Comparison of ENCODE assay signal across 8 mouse cellular contexts in genomic region chr10:20954221-20954620, GRCm38 (mm10). TPM values are rescaled to one million over a fixed set of nuclear protein-coding genes. Genes with fewer than 3 reads are reported as not detected.
A peak's percentile ranks its signal among the peaks of the same experiment; 100 is the strongest.
DNase-seq lines count a peak whose midpoint lies in the region; ATAC-seq and TF ChIP-seq lines count a peak whose summit lies in the region.

No protein-coding gene starts in this region.

- no peaks in the 10 kb centered on the region for H3K27me3 ChIP-seq in megakaryocyte, embryonic 14.5 days (replicated peaks)
- no peaks in the 10 kb centered on the region for H3K27me3 ChIP-seq in kidney, adult 2 months (replicated peaks; ENCODE audit: control insufficient read depth, insufficient read depth, low read length)
- no peaks in the 10 kb centered on the region for H3K27me3 ChIP-seq in limb, embryonic 14.5 days (ENCODE audit: control insufficient read depth, insufficient read depth, low read length)
- no peaks in the 10 kb centered on the region for H3K27me3 ChIP-seq in myocyte (ENCODE audit: control insufficient read depth, insufficient read depth, insufficient read length)
- H3K27me3 ChIP-seq in stomach, embryonic 15.5 days (replicated peaks): no peaks in the 10 kb centered on the region

- H3K27ac ChIP-seq in kidney, adult 2 months (ENCODE audit: insufficient read depth, low read depth, low read length): no peak overlapping the region
- H3K27ac ChIP-seq in limb, embryonic 14.5 days (replicated peaks; ENCODE audit: low read depth, low read length): no peak overlapping the region
- H3K27ac ChIP-seq in stomach, embryonic 15.5 days: no peak overlapping the region

- no peak overlapping the region for H3ac ChIP-seq in myocyte (ENCODE audit: control insufficient read depth, insufficient read length)

- no peak overlapping the region for H3K9ac ChIP-seq in limb, embryonic 14.5 days (ENCODE audit: low read depth, low read length, severe bottlenecking)
- H3K9ac ChIP-seq in stomach, embryonic 15.5 days: no peak overlapping the region

- no peak for ATAC-seq in megakaryocyte, adult 5-6 weeks (ENCODE audit: poor library complexity, severe bottlenecking)
- ATAC-seq in limb, embryonic 14.5 days (ENCODE audit: low FRiP score, low read depth): no peak
- ATAC-seq in stomach, embryonic 15.5 days (ENCODE audit: insufficient read depth, low FRiP score, low read depth): no peak

- no peak for TF ChIP-seq CTCF in kidney, adult 2 months (conservative IDR thresholded peaks at IDR 0.05; ENCODE audit: insufficient read depth, insufficient read length, low read depth, low read length)

- TF ChIP-seq POLR2A in kidney, adult 2 months (IDR thresholded peaks at IDR 0.05; ENCODE audit: low read depth, low read length): no peak
- TF ChIP-seq POLR2A in limb, embryonic 14.5 days (IDR thresholded peaks at IDR 0.05; ENCODE audit: borderline replicate concordance, extremely low read depth, insufficient read depth, insufficient read length): no peak
- TF ChIP-seq POLR2A in myocyte (IDR thresholded peaks at IDR 0.05; ENCODE audit: insufficient read length, low read depth): no peak

- H3K9me3 ChIP-seq in megakaryocyte, embryonic 14.5 days: no peaks in the 10 kb centered on the region
- no peaks in the 10 kb centered on the region for H3K9me3 ChIP-seq in limb, embryonic 14.5 days (ENCODE audit: control insufficient read depth, low read length)
- H3K9me3 ChIP-seq in stomach, embryonic 15.5 days: no peaks in the 10 kb centered on the region

- peaks cover 25% of the 10 kb centered on the region for H3K4me1 ChIP-seq in megakaryocyte, embryonic 14.5 days
- no peaks in the 10 kb centered on the region for H3K4me1 ChIP-seq in kidney, adult 2 months (ENCODE audit: control insufficient read depth, insufficient read depth, low read length)
- H3K4me1 ChIP-seq in limb, embryonic 14.5 days (ENCODE audit: control insufficient read depth, insufficient read depth, low read length): no peaks in the 10 kb centered on the region
- H3K4me1 ChIP-seq in stomach, embryonic 15.5 days: no peaks in the 10 kb centered on the region

- WGBS in kidney, adult 2 months: 47% methylated on average over 26 of the region's 26 CpGs
- WGBS in limb, embryonic 14.5 days: 43% methylated on average over 26 of the region's 26 CpGs
- 32% methylated on average over 26 of the region's 26 CpGs for WGBS in stomach, embryonic 15.5 days

- peak; percentile 72 to 84 for DNase-seq in cerebellum, postnatal 36 days
- peak; percentile 20 to 39 for DNase-seq in heart, adult 18-20 months
- peak; percentile 52 for DNase-seq in kidney, adult 2 months
- DNase-seq in limb, embryonic 14.5 days (ENCODE audit: low spot score): peak; percentile 83

- peak overlapping the region; percentile 88 for H3K4me3 ChIP-seq in megakaryocyte, embryonic 14.5 days (replicated peaks)
- H3K4me3 ChIP-seq in kidney, adult 2 months (ENCODE audit: insufficient read depth, low read depth, low read length): no peak overlapping the region
- peak overlapping the region; percentile 25 for H3K4me3 ChIP-seq in limb, embryonic 14.5 days (replicated peaks; ENCODE audit: low read length)
- no peak overlapping the region for H3K4me3 ChIP-seq in myocyte
- H3K4me3 ChIP-seq in stomach, embryonic 15.5 days (replicated peaks): peak overlapping the region; percentile 30

- H3K4me2 ChIP-seq in limb, embryonic 14.5 days (replicated peaks; ENCODE audit: low read depth, low read length, severe bottlenecking): peak overlapping the region; percentile 62
- H3K4me2 ChIP-seq in myocyte (ENCODE audit: low read depth): peak overlapping the region; percentile 50
- peak overlapping the region; percentile 55 for H3K4me2 ChIP-seq in stomach, embryonic 15.5 days

- H3K36me3 ChIP-seq in megakaryocyte, embryonic 14.5 days (replicated peaks; ENCODE audit: low read length): no peaks in the 10 kb centered on the region
- H3K36me3 ChIP-seq in kidney, adult 2 months (ENCODE audit: control insufficient read depth, insufficient read depth, low read length): no peaks in the 10 kb centered on the region
- no peaks in the 10 kb centered on the region for H3K36me3 ChIP-seq in limb, embryonic 14.5 days (ENCODE audit: control insufficient read depth, insufficient read depth, low read length)
- no peaks in the 10 kb centered on the region for H3K36me3 ChIP-seq in myocyte (ENCODE audit: control insufficient read depth, insufficient read depth)
- H3K36me3 ChIP-seq in stomach, embryonic 15.5 days: no peaks in the 10 kb centered on the region

- no peaks in the 10 kb centered on the region for H3K79me2 ChIP-seq in myocyte (ENCODE audit: control insufficient read depth, insufficient read depth)

TF ChIP-seq in myocyte, 11 proteins besides CTCF, POLR2A, EP300 and RAD21:
- no peak for TF ChIP-seq USF1 (IDR thresholded peaks at IDR 0.05; ENCODE audit: low read depth)
- TF ChIP-seq REST (IDR thresholded peaks at IDR 0.05; ENCODE audit: insufficient read depth, insufficient read length): no peak
- no peak for TF ChIP-seq POLR2AphosphoS2 (IDR thresholded peaks at IDR 0.05; ENCODE audit: insufficient read length, low read depth)
- TF ChIP-seq MYOG (IDR thresholded peaks at IDR 0.05; ENCODE audit: control insufficient read depth in 1 of 3, insufficient read depth in 1 of 3, insufficient read length in 2 of 3, low read depth in 2 of 3): no peak
- no peak for TF ChIP-seq CEBPB (IDR thresholded peaks at IDR 0.05; ENCODE audit: insufficient read depth, poor library complexity, severe bottlenecking)
- no peak for TF ChIP-seq E2F4 (IDR thresholded peaks at IDR 0.05; ENCODE audit: insufficient read depth)
- no peak for TF ChIP-seq TCF3 (IDR thresholded peaks at IDR 0.05; ENCODE audit: insufficient read length, low read depth)
- no peak for TF ChIP-seq MYOD1 (IDR thresholded peaks at IDR 0.05; ENCODE audit: control insufficient read depth in 1 of 3, insufficient read length in 2 of 3, low read depth in 2 of 3)
- no peak for TF ChIP-seq TCF12 (IDR thresholded peaks at IDR 0.05; ENCODE audit: insufficient read depth, poor library complexity, severe bottlenecking)
- no peak for TF ChIP-seq MAX (IDR thresholded peaks at IDR 0.05; ENCODE audit: low read depth)

RNA-seq across cellular contexts. Expression of gene Ahi1, which starts 1.9 kb away (rescaled TPM):
- polyA plus RNA-seq in megakaryocyte, embryonic 14.5 days (2012; ENCODE audit: insufficient read depth, low replicate concordance): 6.3 and 10.0 TPM in 2 replicates
- total RNA-seq in megakaryocyte, adult 5-6 weeks (2015): 3.3 TPM in 2 replicates
- total RNA-seq in megakaryocyte, adult 5-6 weeks (2017): 3.3 TPM in 2 replicates
- 1 to 10 TPM; 1.4 to 2.1 TPM for total RNA-seq in heart, adult 18-20 months (2021)
- 4.1 and 4.5 TPM in 2 replicates for polyA plus RNA-seq in kidney, adult 2 months (2012; rRNA removed)
- 12.6 and 12.9 TPM in 2 replicates for polyA plus RNA-seq in limb, embryonic 14.5 days (2012; rRNA removed)
- polyA plus RNA-seq in limb, embryonic 14.5 days (2014; fragmentation: Nextera tagmentation; extraction: Ambion mirVana): 10.3 and 10.7 TPM in 2 replicates
- 5.4 TPM for polyA plus RNA-seq in myocyte (2012; fragmentation: generic; extraction: Trizol)
- 7.8 and 8.1 TPM in 2 replicates for polyA plus RNA-seq in stomach, embryonic 15.5 days (2015; fragmentation: Nextera tagmentation; extraction: Ambion mirVana)

Comparison
In these comparisons a context has a peak if more than half of its experiments do, and no peak if none do; other contexts are left out.
1. H3K4me3 ChIP-seq: peak in megakaryocyte, embryonic 14.5 days (single experiment), limb, embryonic 14.5 days (single experiment) and stomach, embryonic 15.5 days (single experiment); none in kidney, adult 2 months (single experiment) and myocyte (single experiment).
2. DNase-seq: peak in every context shown above with its lines; median percentile 83 in limb, embryonic 14.5 days; 78 in cerebellum, postnatal 36 days; 52 in kidney, adult 2 months; 30 in heart, adult 18-20 months.
3. Peak in every context shown above with its lines, with median percentiles within 50 percentile points of each other: H3K4me2 ChIP-seq.